Mouse (Mus musculus) naive thymus-derived CD4-positive, alpha-beta T cell, adult 2 months (primary cell): ENCODE data around the gene Eif4a3.

Experiments used
- DNase-seq: peaks from one replicate; pipeline ENCODE4 v3.0.0-alpha.2; 2011; ENCODE audit warnings: low read depth

Gene Eif4a3

GRCm38 (mm10) chr11:119239480-119239879 is 60.4 kb downstream of the Eif4a3 start:
- DNase-seq = no peak
